Mouse (Mus musculus) R1 (cell line): ENCODE measurements around the gene Casz1.

Experiments used
- DNase-seq: peaks from one replicate; pipeline ENCODE4 v3.0.0-alpha.2; 2018; ENCODE audit warnings: low read depth, low spot score

Casz1 gene

DNA sequence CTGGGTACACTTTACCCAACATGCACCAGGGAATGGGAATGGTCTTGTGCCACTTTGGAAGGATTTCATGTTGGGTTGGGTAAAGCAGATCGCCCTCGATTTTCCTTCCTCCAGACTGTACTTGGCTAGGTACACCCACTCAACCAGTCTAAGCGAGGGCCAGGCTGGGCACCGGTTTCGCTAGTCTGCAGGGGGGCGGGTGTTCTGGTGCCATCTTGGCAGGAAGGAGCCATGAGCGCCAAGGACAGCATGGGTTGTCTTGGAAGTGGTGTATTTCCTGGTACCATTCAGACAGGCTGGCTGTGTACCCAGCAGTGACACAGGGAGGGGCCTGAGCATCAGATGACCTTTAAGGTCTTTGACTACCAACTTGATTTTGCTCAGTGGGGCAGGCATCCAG is 101.1 kb downstream of the Casz1 start:
- no peak for DNase-seq

DNA sequence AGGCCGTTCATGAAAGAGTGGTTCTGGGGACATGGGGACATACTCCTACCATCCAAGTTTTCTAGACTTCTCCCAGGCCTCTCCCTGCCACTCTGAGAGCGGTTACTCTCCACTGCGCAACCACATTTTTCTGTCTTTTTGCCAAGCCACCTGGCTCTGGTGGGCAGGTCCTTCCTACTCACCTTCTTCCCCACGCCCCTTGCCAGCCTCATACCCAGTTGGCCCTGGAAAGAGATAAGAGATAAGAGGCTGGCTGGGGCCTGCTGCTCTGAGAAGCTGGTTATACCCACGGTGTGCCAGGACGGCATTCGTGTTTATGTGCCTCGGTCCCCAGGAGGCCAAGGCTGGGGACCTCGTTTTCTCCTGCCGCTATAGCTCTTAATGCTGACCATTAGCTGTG is 102.6 kb downstream of the Casz1 start:
- no peak for DNase-seq

DNA sequence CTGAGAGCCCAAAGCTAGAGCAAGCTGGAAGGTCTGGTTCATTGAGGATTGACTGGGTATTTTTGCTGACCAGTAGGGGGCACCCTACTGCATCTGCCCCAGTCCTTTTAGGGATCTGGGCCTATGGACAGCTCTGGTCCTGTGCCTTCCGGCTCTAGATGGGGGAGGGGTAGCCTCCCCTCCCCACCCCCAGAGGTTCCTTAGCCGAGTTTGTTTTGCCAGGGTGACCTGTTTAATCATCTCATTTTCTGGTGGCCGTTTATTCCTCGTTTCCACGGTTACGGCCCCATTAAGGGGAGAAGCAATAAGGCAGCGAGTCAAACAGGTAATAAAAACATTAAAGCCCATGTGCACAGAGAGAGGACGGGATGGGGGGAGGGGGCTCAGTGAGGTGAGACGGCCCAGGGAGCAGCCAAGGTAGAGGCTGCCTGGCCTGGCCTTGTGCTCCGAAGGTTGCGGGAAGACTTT is 104.0 kb downstream of the Casz1 start:
- DNase-seq: peak; percentile 76

DNA sequence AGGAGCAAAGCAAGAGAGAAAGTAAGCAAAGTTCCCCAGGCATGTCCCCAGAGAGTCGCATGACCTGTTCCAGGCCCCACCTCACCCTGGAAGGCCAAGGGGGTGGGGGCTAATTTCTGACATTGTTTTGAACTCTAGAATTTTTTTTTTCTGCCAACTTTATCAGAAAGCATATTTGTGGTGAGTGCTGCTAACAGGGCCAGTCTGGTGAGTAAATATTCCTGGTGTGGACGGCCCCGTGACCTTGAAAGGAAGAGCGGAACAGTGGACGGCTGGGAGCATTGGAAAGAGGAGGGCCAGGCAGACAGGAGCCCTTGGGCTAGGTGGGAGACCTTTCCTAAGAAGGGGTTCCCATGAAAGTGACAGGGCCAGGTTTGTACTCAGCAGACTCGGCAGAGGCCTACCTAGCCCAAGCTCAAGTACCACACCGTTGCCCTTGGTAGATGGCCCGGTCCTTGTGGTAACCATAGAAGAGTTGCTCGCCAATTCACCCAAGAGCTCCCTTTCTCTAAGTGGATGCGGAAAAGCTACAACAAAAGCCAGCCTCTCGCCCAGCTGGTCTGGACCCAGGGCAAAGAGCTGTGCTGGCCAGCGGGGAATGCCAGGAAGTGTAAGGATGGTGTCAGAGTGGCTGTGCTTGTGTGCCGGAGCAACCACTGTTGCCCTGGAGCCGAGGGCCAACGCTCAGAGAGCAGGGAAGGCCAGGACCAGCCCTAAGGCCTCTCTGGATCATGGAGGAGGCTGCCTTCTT is 104.7 kb downstream of the Casz1 start:
- no peak for DNase-seq

DNA sequence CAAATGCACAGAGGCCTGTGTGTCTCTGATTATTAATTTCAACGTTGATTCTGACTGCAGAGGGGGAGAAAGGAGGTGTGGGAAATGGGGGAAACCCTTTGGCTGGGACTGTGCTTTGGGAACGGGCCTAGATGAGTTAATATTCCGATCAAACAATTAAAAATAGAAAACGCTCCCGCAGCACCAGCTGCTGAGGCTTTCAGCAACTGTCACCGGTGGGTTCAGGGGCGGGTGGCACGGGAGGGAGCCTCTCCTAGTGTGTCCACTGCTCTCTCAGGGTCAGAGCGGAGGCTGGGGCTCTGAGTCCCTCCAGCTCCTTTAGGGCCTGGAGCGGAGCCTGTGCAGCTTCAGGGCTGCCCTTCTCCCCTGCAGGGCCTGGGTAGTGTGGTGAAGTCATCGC is 105.3 kb downstream of the Casz1 start:
- DNase-seq: no peak

DNA sequence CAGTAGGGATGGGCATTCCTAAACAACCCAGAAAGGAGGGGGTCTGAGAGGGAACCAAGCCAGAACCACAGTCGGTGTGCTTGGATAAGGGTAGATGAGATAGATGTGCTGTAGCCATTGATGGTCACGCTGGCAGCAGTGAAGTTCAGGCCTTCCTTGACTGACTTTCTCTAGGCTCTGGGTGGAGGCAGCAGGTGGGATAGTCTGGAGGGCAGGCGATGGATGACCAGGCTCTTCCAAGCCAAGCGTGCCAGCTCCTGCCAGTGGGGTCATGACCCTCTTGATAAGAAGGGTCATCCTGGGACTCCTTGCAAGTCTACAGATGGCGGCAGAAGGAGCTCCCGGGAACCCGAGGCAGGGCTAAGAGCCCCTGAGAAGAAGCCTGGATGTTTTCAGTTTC is 107.9 kb downstream of the Casz1 start:
- DNase-seq: no peak

DNA sequence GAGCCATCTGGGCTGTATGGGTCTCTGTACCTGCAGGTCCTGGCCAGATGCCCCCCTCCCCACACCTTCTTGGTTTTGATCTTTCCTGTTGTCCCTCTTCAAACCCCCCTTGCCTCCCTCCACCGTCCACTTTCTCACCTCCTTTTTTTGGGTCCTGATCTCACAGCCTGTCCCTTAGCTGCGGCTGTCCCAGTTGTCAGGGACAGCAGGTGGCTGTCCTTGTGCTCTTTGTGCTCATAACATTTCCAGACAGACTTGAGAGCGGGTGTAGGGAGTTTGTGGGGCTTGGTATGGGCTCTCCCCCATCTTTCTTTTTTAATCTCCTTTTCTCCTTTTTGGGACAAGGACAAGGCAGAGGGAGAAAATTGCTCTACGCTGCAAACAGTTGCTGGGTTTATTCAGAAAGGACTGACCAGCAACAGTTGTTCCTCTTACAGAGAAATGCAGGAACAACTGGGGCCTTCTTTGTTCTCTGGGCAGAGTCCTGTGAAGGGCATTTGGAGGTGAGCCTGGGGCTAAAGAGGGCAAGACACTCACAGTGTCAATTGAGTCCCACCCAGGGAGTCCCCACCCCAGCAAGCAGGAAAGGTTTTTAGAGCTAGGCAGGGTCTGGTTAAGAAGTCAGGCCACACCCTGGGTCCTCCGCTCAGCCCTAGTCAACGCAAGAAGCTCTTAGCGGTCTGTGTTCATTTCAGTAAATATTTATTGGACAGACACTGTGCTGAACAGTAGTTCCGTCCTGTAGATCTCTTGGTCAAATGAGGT is 108.8 kb downstream of the Casz1 start:
- peak; percentile 91 for DNase-seq

DNA sequence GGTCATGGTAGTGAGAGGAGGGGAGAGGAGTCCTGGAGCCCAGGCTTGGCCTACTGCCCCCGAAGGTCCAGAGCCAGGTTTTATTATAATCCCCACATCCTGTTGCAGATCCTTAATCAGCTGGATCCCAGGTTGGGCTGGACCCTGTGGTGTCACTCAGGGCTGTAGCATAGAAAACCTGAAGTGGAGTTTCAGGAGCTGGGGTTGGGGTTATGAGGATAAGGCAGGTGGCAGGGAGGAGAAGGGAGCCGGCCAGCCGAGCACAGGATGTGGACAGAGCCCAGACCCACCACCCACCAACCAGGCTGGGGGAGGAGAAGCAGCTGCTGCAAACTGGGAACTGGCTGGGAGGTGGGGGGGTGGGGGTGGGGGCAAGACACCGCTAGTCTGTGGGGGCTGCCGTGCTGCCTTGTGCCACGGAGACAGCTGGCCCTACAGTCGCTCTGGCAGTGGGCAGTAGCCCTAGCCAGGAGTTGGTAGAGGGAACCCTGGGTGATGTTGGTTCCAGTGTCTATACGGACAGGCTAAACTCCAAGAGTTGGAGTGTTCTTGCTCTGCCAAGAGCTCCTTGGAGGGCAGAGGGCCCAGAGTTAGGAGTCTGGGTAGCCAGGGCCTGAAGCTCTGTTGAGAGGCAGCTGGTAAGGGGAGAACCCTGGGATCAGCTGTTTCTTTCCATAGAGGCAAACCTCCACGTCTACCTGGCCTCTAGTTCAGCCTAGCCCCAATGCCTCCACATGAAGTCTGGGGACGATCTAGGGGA is 110.8 kb downstream of the Casz1 start:
- peak; percentile 89 for DNase-seq

DNA sequence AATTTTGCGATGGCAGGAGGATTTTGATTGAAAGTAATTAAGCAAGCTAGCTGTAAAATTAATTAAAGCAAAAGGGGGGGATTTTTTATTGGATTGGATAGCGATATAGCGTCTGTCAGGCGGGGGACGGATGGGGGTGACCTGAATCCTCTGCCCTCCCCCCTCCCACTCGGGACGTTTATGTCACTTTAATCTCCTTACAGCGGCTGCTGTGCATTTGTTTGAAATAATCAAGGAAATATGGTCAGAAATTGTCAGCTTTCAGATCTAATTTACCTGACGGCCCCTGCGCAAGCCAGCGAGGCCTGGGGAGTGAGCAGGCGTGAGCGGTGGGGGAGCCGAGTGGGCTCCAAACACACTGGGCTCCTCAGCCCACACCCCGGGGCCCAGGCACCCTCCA is 111.6 kb downstream of the Casz1 start:
- DNase-seq: no peak

GRCm38 (mm10) chr4:148918707-148919447 is 114.6 kb downstream of the Casz1 start:
- no peak for DNase-seq

GRCm38 (mm10) chr4:148920610-148921009 is 116.4 kb downstream of the Casz1 start:
- DNase-seq: no peak

DNA sequence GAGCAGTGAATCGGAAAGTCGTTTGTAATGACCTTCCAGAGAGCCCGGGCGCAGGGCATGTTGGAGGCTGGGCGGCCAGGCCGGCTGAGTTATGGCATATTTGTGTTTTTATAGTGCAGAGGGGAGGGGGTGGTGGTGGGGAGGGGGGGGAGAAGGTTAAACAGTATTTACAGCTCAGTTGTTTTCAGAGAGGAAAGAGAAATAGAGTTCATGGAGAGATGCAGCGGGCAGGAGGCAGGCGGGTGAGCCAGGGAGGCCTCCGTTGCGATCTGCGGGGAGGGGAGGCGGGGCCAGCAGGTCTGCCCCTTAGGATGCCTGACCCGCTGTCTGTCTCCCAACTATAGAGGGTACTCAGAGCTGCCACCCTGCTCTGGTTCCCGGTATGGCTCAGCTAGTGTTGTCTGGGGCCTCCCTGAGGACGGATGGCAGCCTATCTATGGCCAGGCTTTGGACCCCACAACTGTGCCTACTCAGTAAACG is 118.0 kb downstream of the Casz1 start:
- no peak for DNase-seq

- no peak for DNase-seq
Measured at GRCm38 (mm10) chr4:148923414-148923813, 119.2 kb downstream of the Casz1 start.

DNA sequence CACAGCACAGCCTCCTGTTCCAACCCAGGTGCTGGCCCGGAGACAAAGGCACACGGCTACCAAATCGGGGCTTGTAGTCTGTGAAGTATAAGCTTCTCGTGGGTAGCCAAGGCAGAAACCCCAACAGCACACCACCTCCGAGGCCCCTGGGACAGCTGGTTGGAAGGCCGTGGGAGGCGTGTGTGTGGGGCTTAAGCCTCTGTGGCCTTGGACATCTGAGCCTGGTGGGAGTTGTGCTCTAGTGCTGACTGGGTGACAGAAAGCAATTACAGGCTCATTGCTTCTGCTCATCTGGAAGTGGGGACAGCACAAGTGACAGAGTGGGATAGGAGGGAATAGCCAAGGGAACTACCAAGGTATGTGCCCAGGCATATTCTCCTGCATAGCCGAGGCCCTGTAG is 119.7 kb downstream of the Casz1 start:
- DNase-seq: no peak

GRCm38 (mm10) chr4:148925589-148926359 is 121.5 kb downstream of the Casz1 start:
- DNase-seq: no peak

- no peak for DNase-seq
Measured at GRCm38 (mm10) chr4:148926459-148926858, 122.2 kb downstream of the Casz1 start.

- no peak for DNase-seq
Measured at GRCm38 (mm10) chr4:148928316-148928715, 124.1 kb downstream of the Casz1 start.

DNA sequence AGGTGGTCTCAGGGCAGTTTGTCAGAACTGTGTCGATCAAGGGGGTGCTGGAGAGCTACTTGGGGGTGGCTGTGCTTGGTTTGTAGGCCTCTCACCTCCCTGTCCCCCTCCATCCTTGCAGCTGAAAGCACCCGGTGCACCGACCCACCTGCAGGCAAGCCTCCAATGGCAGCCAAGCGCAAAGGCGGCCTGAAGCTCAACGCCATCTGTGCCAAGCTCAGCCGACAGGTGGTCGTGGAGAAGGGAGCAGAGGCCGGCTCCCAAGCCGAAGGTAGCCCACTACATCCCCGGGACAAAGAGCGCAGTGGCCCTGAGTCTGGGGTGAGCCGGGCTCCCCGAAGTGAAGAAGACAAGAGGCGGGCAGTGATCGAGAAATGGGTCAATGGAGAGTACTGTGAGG is 124.6 kb downstream of the Casz1 start:
- DNase-seq: no peak

GRCm38 (mm10) chr4:148930721-148931229 is 126.5 kb downstream of the Casz1 start:
- no peak for DNase-seq

- DNase-seq: no peak
Measured at GRCm38 (mm10) chr4:148933109-148933508, 128.9 kb downstream of the Casz1 start.
